Mouse (Mus musculus) layer of hippocampus, postnatal 36 days (tissue): ENCODE data around the gene Prkaa1. TPM values are rescaled to one million over a fixed set of nuclear protein-coding genes. Genes with fewer than 3 reads are reported as not detected.
A peak's percentile ranks its signal among the peaks of the same experiment; 100 is the strongest.
"Not testable (repeated sequence)": the region's sequence is repeated elsewhere in the genome, so short reads cannot be mapped to it uniquely, and the experiment has no call there.

Experiments
- DNase-seq, 2 experiments: peaks; one replicate each; pipeline ENCODE4 v3.0.0; 2022
- total RNA-seq, 2 experiments: library from RNA; stranded (reverse); gene quantifications; 2 replicates each; pipeline ENCODE4 v1.2.3; 2021

The Prkaa1 gene
- total RNA-seq, 2 experiments from 2014 or later: 23.0 to 24.1 TPM

DNA sequence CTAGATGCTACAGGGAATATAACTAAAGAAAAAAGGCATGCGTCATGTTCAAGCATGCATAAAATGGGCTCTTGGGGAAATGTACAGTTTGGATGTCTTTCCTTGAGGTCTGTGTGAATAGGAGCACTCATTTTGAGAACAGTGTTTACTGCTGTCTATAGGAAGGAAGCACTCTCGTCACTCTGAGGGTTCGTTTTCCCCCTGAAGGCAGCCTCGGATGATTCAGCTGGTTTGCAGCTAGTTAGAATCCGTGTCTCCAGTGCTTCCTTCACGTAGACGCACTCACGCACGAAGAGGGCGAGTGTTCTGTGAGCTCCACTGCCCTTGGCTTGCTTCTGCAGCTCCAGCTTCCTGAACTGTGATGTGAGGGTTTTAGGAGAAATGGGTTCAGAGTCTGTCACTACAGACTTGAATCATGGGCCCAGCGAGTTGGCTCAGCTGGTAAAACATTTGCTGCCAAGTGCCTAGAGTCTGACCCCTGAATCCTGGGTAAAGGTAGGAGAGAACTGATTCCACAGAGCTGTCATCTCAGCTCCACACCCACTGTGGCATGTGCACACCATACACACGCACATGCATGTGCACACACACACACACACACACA is 29.7 kb downstream of the Prkaa1 start:
- no peak for DNase-seq

DNA sequence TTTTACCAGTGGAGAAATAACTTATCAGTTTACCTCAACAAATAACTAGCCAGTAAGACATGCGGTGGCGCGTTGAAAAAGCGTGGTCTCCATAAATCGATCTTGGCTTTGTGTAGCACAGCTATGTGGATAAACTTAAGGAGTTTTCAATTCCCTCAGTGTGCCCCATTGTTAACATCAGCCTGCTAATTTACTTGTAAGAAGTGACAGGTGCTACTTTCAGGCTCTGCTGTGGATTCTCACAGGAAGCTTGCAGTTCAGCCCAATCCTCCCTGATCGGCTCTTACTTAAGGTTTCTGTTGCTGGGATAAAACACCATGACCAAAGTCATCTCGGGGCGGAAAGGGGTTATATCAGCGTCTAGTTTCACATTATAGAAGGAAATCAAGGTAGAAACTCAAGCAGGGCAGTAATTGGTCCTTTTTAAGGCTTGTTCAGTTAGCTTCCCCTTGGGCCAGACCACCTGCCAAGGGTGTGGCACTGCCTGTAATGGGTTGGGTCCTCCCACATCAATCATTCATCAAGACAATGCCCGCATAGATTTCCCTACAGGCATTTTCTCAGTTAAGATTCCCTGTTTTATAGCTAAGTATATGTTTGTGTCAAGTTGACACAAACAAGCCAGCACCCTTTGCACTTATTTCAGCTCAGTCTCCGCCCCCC is 41.1 kb downstream of the Prkaa1 start:
- no peak for DNase-seq

DNA sequence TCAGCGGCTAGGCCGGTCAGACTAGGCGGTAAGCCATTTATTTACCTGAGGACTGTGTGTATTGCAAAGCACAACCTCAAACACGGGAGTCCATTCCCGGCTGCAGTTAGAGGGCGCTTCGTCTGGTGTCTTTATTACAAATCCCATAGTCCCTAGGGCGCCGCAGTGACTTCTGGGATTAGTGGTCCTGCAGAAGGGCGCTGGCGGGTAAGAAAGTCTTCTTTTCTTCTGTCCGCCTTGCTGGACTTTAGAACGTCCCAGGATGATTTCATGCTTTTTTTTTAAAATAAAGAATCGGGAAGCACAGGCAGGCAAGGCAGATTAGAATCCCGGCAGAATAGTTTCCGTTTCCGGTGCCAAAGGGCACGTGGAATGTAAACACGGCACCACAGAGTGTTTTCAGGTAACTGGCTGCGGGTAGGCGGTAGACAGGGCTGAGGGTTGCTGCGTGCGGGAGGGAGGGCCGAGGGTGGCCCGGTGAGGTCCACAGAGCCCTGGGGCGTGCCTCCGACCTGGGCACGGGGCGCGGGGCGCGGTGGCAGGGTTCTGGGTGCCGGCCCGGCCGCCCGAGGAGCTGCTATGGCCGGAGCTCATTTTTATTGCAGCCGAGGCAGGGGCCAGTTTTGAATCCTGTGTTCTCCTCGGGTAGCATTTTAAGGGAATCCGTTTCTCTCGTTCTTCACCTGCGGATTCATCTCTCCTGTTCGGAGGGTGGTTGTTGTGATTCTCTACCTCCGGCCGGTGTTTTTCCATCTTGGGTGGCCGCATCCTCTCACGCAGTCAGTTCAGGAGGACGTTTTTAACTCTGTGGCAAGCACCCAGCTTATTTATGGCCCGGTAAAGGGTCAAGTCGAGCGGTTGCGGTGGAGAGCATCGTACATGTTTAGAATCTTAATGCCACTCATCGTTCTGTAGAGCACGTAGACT is 42.0 kb downstream of the Prkaa1 start, which contains the start of gene Ttc33:
Gene Ttc33 (plus strand): TSS at position 160 of the 927 bp plus-strand sequence.
- peak; percentile 72 to 79 for DNase-seq

DNA sequence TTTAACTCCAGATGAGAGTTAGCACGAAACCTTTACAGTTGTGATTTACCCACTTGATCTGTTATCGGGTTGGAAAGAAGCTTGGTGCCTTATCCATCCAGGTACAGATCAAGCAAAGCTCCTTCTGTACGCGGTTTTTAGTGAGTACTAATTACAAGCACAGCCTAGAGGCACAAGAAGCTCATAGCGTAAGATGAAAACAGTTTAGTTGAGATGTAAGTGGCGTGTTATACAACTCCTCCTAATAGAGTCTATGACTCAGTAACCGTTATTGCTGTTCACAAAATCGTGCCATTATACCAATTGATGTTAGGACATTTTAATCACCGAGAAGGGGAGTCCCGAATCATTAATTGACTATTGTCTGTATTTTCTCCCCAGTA is 42.6 kb downstream of the Prkaa1 start:
- no peak for DNase-seq

DNA sequence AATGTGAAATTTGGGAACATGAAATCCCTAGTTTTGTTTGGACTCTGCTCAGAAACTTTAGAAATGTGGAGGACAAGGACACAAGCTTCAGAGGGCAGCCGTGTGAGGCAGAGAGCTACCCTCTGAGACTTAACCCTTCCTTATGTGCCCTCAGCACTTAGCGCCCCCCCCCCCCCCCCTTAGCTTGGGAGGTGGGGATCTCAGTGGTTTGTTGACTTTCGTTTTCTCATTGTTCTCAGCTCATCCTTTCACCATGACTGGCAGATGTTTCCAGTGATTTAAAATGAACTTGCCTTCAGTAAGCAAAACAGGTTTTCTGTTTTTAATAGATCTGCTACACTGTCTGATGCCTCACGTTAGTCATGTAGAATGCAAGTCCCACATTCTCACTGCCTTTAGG is 43.5 kb downstream of the Prkaa1 start:
- DNase-seq: no peak

DNA sequence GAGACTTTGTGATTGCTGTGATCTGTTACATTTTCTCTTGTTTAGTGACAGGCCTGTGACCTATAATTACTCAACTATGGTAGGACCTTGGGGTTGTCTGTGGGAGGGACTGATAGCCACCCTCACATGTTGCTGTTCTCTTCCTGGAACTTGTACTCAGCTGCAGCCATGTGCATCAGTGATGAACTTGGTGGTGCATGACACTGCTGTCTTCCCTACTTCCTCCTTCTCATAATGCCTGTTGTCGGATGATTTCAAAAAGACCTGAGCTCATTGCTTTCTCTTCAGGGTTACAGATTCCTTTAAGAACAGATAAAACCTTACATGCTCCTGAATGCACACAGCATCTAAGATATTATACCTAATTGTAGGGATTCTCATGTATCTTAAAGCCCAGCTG is 44.4 kb downstream of the Prkaa1 start:
- DNase-seq: no peak

DNA sequence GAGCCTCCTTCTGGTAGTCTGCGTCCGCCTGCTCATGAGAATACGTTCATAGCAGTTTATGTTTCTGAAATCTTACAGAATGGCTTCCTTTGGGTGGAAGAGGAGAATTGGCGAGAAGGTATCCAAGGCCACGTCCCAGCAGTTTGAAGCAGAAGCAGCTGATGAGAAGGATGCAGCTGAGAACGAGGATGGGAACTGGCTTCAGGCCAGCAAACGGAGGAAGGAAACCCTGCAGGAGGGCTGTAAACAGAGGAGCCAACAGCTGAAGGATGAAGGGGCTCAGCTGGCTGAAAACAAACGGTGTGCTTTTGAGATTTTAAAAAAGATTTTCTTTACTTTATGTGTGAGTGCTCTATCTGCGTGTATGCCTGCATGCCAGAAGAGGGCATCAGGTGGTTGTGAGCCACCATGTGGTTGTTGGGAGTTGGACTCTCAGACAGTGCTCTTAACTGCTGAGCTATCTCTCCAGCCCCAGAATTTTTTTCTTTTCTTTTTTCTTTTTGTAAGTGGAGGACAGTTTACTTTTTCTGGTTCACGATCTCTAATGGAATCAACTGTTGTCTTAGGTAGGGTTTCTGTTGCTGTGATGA is 45.9 kb downstream of the Prkaa1 start:
- DNase-seq: no peak

DNA sequence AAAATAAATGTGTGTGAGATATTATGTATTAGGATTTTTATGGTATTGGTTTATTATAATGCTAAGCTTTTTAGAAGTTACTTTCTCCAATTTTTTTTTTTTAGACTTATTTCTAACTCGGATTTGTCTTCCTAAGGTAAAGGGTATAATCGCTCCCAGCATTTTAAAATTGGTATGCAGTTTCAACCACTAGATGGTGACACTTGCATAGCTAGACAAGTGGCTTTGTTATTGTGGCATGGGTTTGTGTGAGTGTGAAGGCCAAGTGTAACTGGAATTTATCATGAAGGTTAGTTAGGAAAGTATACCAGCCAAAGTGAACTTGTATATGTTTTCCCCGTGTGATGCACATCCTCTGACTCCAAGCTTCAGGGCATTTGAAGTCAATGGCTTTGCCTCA is 50.2 kb downstream of the Prkaa1 start:
- DNase-seq: no peak

DNA sequence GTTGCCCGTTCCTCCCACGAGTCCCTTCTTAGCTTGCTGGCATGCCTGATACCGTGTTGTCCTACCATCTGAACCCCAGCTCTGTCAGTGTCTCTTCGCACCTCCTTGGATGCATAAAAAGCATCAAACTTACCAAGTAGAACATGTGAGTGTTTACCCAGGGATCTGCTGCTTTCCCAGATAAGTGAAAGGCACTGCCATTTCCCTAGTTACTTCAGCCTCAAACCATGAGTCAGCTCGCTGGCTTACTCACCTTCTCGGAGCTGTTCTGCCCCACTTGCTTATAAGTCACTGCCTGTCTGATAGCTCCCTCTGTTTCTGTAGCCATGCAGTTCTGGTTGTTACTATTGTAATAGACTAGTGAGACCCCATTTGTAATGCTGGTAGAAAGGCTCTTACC is 50.8 kb downstream of the Prkaa1 start:
- no peak for DNase-seq

DNA sequence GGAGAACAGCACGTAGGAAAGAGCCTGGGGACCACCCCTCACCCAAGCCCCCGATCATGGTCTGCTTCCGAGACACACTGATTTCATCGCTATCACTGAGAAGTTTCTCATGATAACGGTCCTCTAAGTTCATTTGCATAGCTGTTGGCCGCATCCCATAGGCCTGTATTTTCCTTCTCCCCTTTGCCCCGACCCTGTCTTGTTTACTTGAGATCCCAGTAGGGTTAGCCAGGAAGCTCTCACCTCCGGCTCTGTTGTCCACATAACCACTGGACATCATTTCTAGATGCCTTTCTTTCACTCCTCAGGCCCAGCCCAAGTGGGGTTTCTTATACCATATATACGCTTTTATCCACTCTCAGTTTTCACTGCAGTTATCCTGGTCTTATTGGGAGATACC is 51.3 kb downstream of the Prkaa1 start:
- no peak for DNase-seq

DNA sequence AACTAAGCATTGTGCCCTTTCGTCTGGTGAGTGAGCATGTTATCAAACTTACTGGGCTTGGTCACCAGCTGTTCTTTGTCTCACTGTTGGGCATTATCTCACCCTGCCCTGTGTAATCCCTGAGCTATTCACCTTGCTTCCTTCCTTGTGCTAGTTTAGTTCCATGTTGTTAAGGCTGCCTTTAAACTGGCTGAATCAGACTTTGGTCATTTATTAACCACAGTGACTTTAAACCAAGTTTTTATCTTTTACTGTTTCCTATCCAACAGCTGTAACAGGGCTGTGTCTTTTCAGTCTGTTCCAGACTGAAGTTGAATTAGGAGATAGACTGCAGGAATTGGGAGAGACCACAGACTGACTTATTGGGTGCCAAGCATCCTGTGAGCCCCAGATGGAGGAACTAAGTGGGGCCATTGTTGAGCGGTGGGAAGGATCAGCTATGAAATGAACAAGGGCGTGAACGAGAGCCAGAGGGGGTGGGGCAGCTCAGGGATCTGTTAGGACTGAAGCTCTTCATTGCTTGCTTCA is 52.4 kb downstream of the Prkaa1 start:
- no peak for DNase-seq

DNA sequence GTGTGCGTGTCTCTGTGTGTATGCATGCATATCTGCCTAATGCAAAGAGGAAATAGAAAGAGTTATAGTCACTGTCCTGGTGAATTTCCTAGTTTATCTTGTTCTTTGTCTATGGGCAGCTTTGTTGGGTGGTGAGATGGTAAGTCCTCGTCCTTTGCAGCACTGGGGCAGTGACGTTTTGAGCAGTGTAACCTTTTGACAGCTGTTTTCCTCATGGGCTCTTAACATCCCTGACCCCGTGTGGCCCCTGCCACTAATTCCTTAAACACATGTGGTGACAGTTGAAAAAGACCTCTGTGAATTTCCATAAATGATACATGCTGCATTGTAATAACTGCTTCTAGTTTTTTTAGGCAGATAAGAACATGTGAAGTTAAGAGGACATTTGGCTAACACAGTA is 53.0 kb downstream of the Prkaa1 start:
- no peak for DNase-seq

DNA sequence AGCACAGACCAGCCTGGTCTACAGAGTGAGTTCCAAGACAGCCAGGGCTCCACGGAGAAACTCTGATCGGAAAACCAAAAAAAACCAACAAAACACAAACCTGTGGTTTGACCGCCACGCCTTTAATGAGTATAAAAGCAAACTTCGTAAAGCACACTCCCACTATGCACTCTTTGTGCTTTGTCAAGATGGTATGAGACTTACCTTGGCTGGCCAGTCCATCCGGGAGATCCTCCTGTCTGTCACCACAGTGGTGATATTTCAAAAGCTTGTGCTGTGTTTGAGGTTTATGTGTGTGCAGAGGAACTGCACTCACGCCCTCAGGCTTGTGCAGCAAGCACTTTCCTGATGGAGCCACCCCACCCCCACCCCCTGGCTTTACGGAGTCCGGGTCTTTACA is 61.6 kb downstream of the Prkaa1 start:
- DNase-seq: no peak

DNA sequence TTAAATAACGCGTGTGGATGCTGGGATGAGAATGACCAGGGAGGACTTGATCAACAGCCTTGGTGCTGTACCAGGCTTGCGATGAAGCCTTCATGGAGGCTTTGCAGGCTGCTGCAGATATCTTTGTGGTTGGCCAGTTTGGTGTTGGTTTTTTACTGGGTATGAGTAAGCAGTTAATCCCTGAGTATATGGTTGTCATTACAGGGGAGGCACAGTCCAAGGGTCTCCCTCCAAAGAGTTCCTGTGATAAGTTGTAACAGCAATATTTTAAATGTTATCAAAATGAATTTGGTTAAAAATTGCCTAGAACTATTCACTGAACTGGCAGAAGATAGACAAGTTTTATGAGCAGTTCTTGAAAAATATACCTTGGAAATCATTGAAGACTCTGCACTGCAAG is 65.5 kb downstream of the Prkaa1 start:
- no peak for DNase-seq

DNA sequence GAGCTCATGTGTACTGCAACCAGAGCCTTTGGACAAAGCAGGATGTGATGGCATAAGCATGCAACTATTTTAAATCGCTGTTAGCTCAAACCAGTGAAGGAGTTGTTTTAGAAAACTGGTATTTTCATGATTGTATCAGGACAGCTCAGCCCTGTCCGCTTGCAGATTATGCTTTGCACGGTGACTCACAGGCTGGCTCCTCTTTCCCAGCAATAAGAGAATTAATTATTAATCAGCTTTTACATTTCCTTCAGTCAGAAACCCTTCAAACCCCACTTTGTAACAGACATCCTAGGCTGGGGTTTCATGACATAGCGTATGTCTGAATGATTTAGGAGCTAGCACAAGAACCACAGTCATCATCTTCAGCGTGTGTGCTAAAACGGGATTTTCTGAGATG is 76.8 kb downstream of the Prkaa1 start:
- no peak for DNase-seq

DNA sequence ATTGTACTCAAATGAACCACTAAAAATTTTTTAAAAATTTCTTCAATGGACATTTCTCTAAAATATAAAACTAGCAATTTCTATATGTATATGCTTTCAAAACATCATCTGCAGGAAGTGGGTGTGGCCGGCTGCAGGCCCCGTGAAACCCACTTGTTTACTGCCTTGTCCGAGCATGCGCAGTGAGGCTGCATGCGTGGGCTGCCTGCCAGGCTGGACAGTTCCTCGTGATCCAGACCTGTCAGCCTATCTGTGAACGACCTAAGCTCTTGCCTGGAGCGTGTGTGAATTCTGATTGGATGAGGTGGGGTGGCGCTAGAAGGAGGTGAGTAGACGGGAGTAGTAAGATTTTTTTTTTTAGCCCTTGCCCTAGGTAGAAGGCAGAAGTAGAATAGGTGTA is 87.1 kb downstream of the Prkaa1 start:
- not testable (repeated sequence) for DNase-seq

Other genes with a start within 250 kb of the Prkaa1 start
- not detected for gene Mroh2b, start 245.1 kb upstream of the Prkaa1 start, total RNA-seq
- under 1 TPM in 1 of 2 experiments, not detected in 1; 0.17 TPM for gene C7, start 80.1 kb upstream of the Prkaa1 start, total RNA-seq
- gene Card6, start 35.3 kb upstream of the Prkaa1 start, total RNA-seq: 1 to 10 TPM; 5.3 TPM
- 100 to 1,000 TPM; 277 to 293 TPM for gene Rpl37, start 27.2 kb upstream of the Prkaa1 start, total RNA-seq
- gene Ttc33, start 41.7 kb downstream of the Prkaa1 start, total RNA-seq: 10 to 100 TPM; 77.0 to 82.6 TPM
- gene Ptger4, start 100.3 kb downstream of the Prkaa1 start, total RNA-seq: under 1 TPM; 0.96 to 1.00 TPM